Mouse (Mus musculus) spleen, adult 12 weeks (tissue): ENCODE results near the gene Mllt6.
"Not testable (repeated sequence)": the region's sequence is repeated elsewhere in the genome, so short reads cannot be mapped to it uniquely, and the experiment has no call there.

Source experiments
- DNase-seq: peaks from one replicate; pipeline ENCODE4 v3.0.0; 2022; ENCODE audit warnings: low spot score

Mllt6 gene

DNA sequence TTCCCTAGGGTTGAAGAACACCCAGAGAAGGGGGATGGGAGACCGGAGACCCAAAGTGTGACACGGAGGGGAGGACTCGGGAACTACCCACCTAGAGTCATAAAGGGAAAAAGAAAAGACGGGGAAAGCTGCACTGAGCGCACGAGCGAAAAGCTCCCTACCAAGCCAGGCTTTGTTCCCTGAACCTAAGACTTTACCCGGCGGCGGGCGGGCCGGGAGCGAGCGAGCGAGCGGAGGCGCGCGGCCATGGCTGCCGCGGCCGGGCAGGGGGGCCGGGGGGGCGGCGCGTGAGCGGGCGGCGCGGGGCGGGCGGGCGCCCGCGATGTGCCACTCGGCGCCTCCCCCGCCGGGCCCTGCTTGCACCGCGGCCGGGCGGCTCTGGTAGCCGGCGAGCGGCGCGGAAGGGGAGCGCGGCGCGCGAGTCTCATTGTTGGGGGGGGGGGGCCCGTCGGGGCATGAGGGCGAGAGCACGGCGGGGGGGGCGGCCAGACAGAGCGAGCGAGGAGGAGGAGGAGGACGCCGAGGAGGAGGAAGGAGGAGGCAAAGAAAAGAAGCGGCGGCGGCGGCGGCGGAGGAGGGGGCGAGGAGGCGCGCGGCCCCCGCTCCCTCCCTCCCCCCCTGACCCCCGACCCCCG lies at the start of gene Mllt6:
Gene Mllt6, plus strand, starts transcription at position 522 of the 635 bp plus-strand sequence.
- no peak for DNase-seq

DNA sequence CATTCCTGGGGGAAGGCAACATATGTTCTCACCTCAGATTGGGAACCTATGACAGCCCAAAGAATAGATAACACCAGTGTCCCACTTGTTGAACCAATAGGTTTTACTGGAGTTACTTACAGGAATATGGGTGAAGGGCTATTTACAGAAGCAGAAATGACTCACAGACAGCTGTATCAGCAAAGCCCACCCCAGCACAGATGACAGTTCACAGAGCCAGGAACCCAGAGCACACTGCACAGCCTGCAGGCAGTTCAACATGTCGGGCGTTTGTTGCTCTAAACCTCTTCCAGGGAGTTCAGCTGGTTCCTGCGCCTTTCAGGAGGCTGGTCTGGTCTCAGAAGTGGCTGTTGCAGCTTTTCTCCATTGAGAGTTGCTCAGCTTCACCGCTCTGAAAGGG lies 47.9 kb upstream of the Mllt6 start:
- DNase-seq = no peak

DNA sequence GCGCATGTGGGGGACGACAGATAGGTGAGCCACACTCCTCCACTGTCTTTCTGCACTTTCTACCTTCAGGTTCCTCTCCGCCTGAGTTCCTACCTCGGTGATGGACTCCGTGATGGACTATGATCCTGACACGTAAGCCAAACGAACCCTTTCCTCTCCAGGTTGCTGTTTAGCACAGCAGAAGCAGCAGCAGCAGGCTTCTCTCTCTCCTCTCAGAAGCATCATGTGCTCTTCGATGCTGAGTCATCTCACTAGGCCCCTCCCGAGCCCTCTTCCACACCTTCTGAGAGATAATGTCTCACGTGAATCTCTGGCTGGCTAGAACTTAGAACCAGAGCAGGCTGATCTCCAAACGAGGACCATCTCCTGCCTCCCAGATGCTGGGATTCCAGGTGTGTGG lies 44.8 kb upstream of the Mllt6 start:
- no peak for DNase-seq

DNA sequence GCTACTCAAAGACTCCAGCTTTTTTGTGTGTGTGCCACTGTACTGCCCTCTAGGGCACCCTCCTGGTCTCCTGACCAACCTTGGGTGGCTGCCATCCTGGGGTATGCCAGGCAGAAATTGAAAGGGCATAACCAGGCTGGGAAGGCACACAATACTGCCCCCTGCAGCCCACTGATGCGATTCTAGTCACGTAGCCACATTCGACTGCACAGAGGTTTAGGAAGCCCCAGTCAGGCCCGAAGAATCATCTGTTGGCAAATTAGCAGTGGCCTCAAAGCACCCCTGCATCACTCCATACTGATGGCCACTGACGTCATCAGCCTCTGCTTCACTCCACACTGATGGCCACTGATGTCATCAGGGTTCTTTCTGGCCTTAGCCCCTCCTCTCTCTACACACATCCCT lies 43.8 kb upstream of the Mllt6 start:
- no peak for DNase-seq

DNA sequence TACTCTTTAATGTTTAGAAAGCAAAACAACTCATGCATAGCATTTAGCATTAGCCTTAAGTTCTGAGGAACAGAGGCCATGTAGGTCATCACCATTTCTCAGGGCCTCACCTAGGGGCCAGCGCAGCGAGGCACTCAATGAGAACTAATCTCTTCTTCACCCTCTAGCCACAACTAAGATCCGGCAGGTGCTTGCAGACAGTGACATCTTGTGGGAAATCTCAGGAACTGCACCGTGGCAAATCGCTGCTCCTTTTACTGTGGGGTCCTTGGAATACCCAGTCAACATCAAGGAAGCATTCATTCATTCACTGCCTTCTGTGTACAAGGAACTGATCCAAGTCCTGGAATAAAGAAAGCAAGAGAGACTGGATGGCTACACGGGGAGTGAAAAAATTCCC lies 40.8 kb upstream of the Mllt6 start:
- peak; percentile 40 for DNase-seq

- DNase-seq = no peak
These were observed 40.0 kb upstream of the Mllt6 start for GRCm38 (mm10) chr11:97623166-97623565.

DNA sequence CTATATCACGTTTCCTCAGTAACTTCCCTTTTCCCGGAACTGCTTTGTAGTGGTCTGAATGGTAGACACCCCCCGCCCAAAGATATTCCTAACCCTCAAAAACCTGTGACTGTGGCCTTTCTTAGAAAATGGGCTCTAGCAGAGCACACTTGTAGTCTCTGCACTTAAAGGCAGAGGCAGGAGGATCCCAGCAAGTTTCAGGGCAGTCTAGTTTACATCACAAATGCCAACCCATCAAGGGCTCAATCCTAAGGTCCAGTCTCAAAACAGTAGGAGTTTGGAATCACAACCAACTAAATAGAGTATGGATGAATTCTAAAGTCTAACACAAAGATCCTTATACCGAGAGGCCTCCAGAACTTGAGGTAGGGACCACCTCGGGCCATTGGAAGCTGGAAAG lies 37.7 kb upstream of the Mllt6 start:
- no peak for DNase-seq

- no peak for DNase-seq
These were observed 36.8 kb upstream of the Mllt6 start for GRCm38 (mm10) chr11:97626431-97626830.

- DNase-seq = no peak
These were observed 36.4 kb upstream of the Mllt6 start for GRCm38 (mm10) chr11:97626850-97627249.

DNA sequence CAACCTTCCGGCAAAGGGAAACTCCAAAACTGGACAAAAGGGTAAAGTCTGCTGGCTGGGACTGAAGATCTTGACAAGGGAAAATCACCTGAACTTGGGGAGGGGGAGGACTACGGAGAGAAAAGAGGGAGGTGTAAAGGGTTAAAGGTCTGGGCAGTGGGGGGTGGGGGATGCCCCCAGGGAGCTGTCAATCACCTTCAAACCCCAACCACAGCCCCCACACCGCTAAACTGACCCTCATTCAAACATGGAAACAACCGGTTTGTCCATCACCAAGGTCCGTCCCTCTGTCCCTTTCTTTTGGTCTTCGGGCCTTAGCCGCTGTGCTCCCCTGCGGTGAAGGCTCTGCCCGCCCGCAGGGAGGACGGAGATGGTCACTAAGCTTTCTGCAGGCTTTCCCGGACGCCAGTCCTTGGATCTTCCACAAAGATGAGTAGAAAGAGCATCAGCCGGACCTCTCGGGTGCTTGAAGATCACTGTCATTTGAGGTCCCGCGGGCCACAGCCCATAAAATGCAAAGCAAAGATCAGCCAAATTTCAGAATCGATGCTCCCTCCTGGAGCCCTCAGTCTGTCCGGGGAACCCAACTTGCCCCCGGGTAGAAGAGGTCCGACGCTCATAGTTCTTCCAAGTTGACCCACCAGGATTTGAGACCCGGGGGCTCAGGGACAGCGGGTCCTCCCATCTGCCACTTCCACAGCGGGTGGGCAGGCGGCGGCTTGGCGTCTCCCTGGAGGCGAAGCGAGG lies 35.5 kb upstream of the Mllt6 start:
- no peak for DNase-seq

DNA sequence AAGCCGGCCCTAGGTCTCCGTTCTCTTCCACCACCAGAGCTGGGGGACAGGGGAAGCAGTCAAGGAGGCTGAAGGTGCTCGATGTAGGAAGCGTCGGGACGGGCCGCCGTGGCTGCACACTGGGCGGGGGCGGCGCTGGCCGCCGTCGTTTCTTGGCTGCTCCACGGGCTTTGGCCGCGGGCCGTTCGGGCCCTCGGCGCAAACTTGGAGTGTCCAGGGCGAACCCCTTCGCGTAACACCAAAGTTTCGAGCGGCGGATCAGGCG lies 35.0 kb upstream of the Mllt6 start:
- no peak for DNase-seq

GRCm38 (mm10) chr11:97628568-97629518 lies 34.4 kb upstream of the Mllt6 start:
- no peak for DNase-seq

DNA sequence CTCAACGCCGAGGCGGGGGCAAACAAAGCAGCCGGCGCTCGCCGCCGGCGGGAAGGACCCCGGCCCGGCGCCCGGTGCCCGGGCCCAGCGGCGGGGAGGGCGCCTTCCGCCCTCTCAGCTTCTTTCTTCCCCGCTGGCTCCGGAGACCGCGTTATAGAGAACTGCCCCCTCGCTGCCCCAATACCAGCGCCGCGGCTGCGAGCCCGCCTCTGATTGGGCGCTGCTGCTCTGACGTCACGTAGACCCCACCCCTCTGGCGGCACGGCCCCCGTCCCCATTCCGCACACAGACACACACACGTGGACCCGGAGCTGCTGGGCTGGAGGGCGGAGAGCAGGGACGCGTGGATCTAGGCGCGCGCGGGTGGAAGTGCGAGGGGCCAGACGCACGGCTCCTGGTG lies 33.6 kb upstream of the Mllt6 start, which contains the start of gene Epop:
Gene Epop, minus strand, starts transcription at position 127 of the 400 bp plus-strand sequence.
- DNase-seq = peak; percentile 56

DNA sequence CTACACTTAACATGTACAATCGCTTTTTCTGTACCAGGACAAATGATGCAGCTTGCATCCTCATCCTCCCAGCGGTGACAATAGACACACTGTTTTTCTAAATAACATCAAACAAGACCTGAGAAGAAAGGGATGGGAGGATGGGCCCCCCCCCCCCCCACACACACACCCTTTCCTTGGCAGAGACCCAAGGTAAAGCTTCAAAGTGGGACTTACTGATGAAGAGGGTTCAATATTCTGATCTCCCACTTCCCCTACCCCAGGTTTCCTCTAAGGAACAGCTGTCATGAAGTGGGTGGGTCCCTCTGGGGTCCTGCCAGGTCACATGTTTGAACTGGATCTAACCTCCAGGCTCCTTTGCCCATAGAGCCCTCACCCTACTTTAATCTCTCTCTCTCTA lies 32.2 kb upstream of the Mllt6 start:
- DNase-seq = no peak

- DNase-seq = no peak
These were observed 31.7 kb upstream of the Mllt6 start for GRCm38 (mm10) chr11:97631500-97631899.

GRCm38 (mm10) chr11:97631938-97632337 lies 31.3 kb upstream of the Mllt6 start:
- peak; percentile 68 for DNase-seq

DNA sequence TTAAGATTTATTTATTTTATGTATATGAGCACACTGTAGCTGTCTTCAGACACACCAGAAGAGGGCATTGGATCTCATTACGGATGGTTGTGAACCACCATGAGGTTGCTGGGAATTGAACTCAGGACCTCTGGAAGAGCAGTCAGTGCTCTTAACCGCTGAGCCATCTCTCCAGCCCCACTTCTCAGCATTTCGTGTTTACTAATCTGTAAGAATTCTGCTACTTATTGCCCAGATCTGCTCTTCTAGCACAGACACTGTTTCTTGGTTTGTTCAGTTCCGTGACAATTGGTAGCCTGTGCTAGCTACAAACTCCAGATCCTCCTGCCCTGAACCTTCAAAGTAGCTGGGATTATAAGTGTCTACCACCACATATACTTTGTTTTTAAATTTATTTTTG lies 30.8 kb upstream of the Mllt6 start:
- not testable (repeated sequence) for DNase-seq

- DNase-seq = no peak
These were observed 27.7 kb upstream of the Mllt6 start for GRCm38 (mm10) chr11:97635468-97636019.

GRCm38 (mm10) chr11:97641668-97642067 lies 21.5 kb upstream of the Mllt6 start:
- DNase-seq = no peak

DNA sequence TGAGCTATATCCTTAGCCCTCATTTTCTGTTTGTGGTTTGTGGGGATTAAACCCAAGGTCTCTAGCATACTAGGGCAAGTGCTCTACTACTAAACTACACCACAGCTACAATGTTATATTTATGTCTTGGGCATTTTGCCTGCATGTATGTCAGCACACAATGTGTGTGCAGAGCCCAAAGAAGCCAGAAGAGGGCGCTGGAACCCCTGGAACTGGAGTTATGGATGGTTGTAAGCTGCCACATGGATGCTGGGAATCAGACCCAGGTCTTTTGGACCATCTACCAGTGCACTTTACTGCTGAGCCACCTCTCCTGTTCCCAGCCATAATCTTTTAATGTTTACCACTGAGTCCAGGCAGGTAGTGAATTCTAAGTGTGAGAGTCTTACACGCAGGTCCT lies 20.5 kb upstream of the Mllt6 start:
- DNase-seq = no peak

DNA sequence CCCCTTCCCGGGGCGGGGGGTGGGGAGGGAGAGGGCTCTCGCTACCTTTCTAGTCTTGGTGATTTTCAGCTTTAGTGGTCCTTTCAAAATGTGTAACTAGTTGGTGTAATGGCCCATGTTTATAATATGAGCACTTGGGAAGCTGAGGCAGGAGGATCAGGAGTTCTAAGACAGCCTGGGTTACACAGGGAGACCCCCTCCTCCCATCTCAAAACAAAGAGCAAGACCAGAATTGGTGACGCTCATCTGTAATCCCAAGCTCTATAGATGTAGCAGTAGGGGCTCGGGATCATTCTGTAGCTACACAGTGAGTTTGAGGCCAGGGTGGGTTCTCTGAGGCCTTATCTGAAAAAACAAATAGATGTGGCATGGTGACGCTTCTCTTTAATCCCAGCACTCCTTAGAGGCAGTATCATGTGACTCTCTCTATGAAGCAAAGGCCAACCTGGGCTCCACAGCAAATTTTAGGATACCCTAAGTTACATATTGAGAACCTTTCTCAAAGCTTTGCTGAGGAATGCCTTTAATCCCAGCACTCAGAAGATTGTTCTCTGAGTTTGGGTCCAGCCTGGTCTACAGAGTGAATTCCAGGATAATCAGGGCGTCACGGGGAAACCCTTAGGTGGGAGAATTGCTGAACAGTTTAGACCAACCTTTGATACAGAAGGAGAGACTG lies 19.7 kb upstream of the Mllt6 start:
- no peak for DNase-seq

DNA sequence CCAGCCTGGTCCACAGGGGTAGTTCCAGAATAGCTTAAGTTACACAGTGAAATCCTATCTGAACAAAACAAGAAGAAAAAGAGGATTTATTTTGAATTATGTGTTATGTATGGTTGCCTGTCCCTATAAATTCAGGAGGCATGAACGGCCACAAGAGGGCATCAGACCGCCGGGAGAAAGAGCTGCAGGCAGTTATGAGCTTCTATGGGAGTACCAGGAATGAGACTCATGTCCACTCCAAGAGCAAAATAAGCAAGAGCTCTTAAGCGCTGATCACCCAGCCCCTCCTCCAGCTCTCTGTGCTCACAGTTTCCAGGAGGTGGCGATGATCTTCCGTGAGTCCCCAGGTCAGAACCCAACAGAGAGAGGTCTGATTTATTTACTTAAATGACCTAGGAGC lies 18.4 kb upstream of the Mllt6 start:
- no peak for DNase-seq
